Comparison of ENCODE assay signal across 8 mouse cellular contexts in genomic region chr9:21239465-21239848, GRCm38 (mm10). TPM values are rescaled to one million over a fixed set of nuclear protein-coding genes. Genes with fewer than 3 reads are reported as not detected.
DNase-seq lines count a peak whose midpoint lies in the region; ATAC-seq and TF ChIP-seq lines count a peak whose summit lies in the region.

No protein-coding gene starts in this region.

- peak overlapping the region; percentile 95 for H3K9ac ChIP-seq in midbrain, embryonic 12.5 days (replicated peaks)

- peak overlapping the region; percentile 93 for H3K27ac ChIP-seq in kidney, adult 2 months (ENCODE audit: insufficient read depth, low read depth, low read length)
- H3K27ac ChIP-seq in bone marrow, adult 2 months (ENCODE audit: control insufficient read depth, insufficient read depth, low read depth, low read length, poor library complexity), result peak overlapping the region; percentile 98; the same call in 1 of the 2 replicates
- peak overlapping the region; percentile 98; the same call in 1 of the 2 replicates for H3K27ac ChIP-seq in hindbrain, embryonic 10.5 days
- no peak overlapping the region for H3K27ac ChIP-seq in midbrain, embryonic 12.5 days (replicated peaks)

- H3K36me3 ChIP-seq in kidney, adult 2 months (ENCODE audit: control insufficient read depth, insufficient read depth, low read length), result no peaks in the 10 kb centered on the region
- H3K36me3 ChIP-seq in hindbrain, embryonic 10.5 days, result peaks cover 22% of the 10 kb centered on the region
- H3K36me3 ChIP-seq in midbrain, embryonic 12.5 days, result peaks cover 6% of the 10 kb centered on the region

- DNase-seq in kidney, adult 2 months, result no peak
- DNase-seq in kidney, adult 8-10 months, result no peak
- DNase-seq in hindbrain, embryonic 10.5 days (ENCODE audit: low spot score), result no peak
- no peak for DNase-seq in frontal cortex, adult 2 months (ENCODE audit: extremely low spot score in 1 of 2, low spot score in 1 of 2)
- no peak for DNase-seq in adrenal gland, postnatal 25 days
- DNase-seq in adrenal gland, adult 8-10 months, result no peak

- H3K4me2 ChIP-seq in midbrain, embryonic 12.5 days (replicated peaks), result peak overlapping the region; percentile 83

- 0 out of 2 replicates have a peak, but pooled peaks cover 5% of the 10 kb centered on the region for H3K9me3 ChIP-seq in hindbrain, embryonic 10.5 days
- H3K9me3 ChIP-seq in midbrain, embryonic 12.5 days, result no peaks in the 10 kb centered on the region

- peaks cover 18% of the 10 kb centered on the region for H3K4me1 ChIP-seq in kidney, adult 2 months (ENCODE audit: control insufficient read depth, insufficient read depth, low read length)
- H3K4me1 ChIP-seq in bone marrow, adult 2 months (ENCODE audit: control insufficient read depth, insufficient read depth, low read length), result peaks cover 17% of the 10 kb centered on the region
- peaks cover 38% of the 10 kb centered on the region for H3K4me1 ChIP-seq in hindbrain, embryonic 10.5 days (replicated peaks)
- H3K4me1 ChIP-seq in midbrain, embryonic 12.5 days, result peaks cover 27% of the 10 kb centered on the region

- H3K27me3 ChIP-seq in kidney, adult 2 months (replicated peaks; ENCODE audit: control insufficient read depth, insufficient read depth, low read length), result peaks cover 3% of the 10 kb centered on the region; the same call in 1 of the 2 replicates
- peaks cover 48% of the 10 kb centered on the region for H3K27me3 ChIP-seq in hindbrain, embryonic 10.5 days (ENCODE audit: insufficient read depth, poor library complexity, severe bottlenecking)
- H3K27me3 ChIP-seq in midbrain, embryonic 12.5 days, result peaks cover 53% of the 10 kb centered on the region

- TF ChIP-seq POLR2A in kidney, adult 2 months (IDR thresholded peaks at IDR 0.05; ENCODE audit: low read depth, low read length), result no peak
- TF ChIP-seq POLR2A in bone marrow, adult 2 months (IDR thresholded peaks at IDR 0.05; ENCODE audit: borderline replicate concordance, control insufficient read depth, low read depth, low read length), result no peak

- no peak for TF ChIP-seq CTCF in kidney, adult 2 months (conservative IDR thresholded peaks at IDR 0.05; ENCODE audit: insufficient read depth, insufficient read length, low read depth, low read length)
- TF ChIP-seq CTCF in bone marrow, adult 2 months (IDR thresholded peaks at IDR 0.05; ENCODE audit: control insufficient read depth, insufficient read depth, low read length), result no peak

- WGBS in kidney, adult 2 months, result 35% methylated on average over 4 of the region's 4 CpGs
- WGBS in bone marrow, adult 2 months, result 14% methylated on average over 4 of the region's 4 CpGs
- WGBS in hindbrain, embryonic 10.5 days, result 44% methylated on average over 4 of the region's 4 CpGs
- WGBS in midbrain, embryonic 12.5 days, result 37% methylated on average over 4 of the region's 4 CpGs

- no peak for ATAC-seq in midbrain, embryonic 12.5 days (ENCODE audit: low FRiP score, low read depth)

- peak overlapping the region; percentile 91 for H3K4me3 ChIP-seq in kidney, adult 2 months (ENCODE audit: insufficient read depth, low read depth, low read length)
- peak overlapping the region; percentile 67 for H3K4me3 ChIP-seq in bone marrow, adult 2 months (replicated peaks; ENCODE audit: control insufficient read depth, low read depth, low read length)
- peak overlapping the region; percentile 82 for H3K4me3 ChIP-seq in hindbrain, embryonic 10.5 days
- peak overlapping the region; percentile 94 for H3K4me3 ChIP-seq in midbrain, embryonic 12.5 days

RNA-seq across cellular contexts. Expression of gene Keap1, which starts 0.3 kb away (rescaled TPM):
- 42.8 and 52.4 TPM in 2 replicates for polyA plus RNA-seq in kidney, adult 2 months (2012; rRNA removed)
- polyA plus RNA-seq in bone marrow, adult 2 months (2011; ENCODE audit: insufficient read depth, insufficient read length, low replicate concordance, missing spikeins), result 24.7 and 35.1 TPM in 2 replicates
- 46.5 and 50.0 TPM in 2 replicates for polyA plus RNA-seq in hindbrain, embryonic 10.5 days (2016; fragmentation: Nextera tagmentation; extraction: Ambion mirVana)
- polyA plus RNA-seq in midbrain, embryonic 12.5 days (2016; fragmentation: Nextera tagmentation; extraction: Ambion mirVana), result 52.3 and 52.6 TPM in 2 replicates
- polyA plus RNA-seq in frontal cortex, adult 2 months (2012; rRNA removed), result 58.3 and 59.6 TPM in 2 replicates
- total RNA-seq in adrenal gland, postnatal 25 days (2021), result 50.8 and 51.5 TPM in 2 replicates
- 10 to 100 TPM; 50.7 to 62.6 (median 57.4) TPM for total RNA-seq in adrenal gland, adult 8-10 months (2022)

RNA-seq across cellular contexts. Expression of gene S1pr5, which starts 8.8 kb away (rescaled TPM):
- polyA plus RNA-seq in kidney, adult 2 months (2012; rRNA removed), result 0.38 and 0.39 TPM in 2 replicates
- polyA plus RNA-seq in bone marrow, adult 2 months (2011; ENCODE audit: insufficient read depth, insufficient read length, low replicate concordance, missing spikeins), result 0.65 and 1.00 TPM in 2 replicates
- polyA plus RNA-seq in hindbrain, embryonic 10.5 days (2016; fragmentation: Nextera tagmentation; extraction: Ambion mirVana), result 0.20 and 0.35 TPM in 2 replicates
- 0.38 and 0.50 TPM in 2 replicates for polyA plus RNA-seq in midbrain, embryonic 12.5 days (2016; fragmentation: Nextera tagmentation; extraction: Ambion mirVana)
- 9.9 and 13.8 TPM in 2 replicates for polyA plus RNA-seq in frontal cortex, adult 2 months (2012; rRNA removed)
- 0.88 and 1.3 TPM in 2 replicates for total RNA-seq in adrenal gland, postnatal 25 days (2021)
- total RNA-seq in adrenal gland, adult 8-10 months (2022), result under 1 TPM; 0.27 to 0.75 (median 0.46) TPM

RNA-seq across cellular contexts. Expression of gene Atg4d, which starts 25.6 kb away (rescaled TPM):
- 67.0 and 71.9 TPM in 2 replicates for polyA plus RNA-seq in kidney, adult 2 months (2012; rRNA removed)
- polyA plus RNA-seq in bone marrow, adult 2 months (2011; ENCODE audit: insufficient read depth, insufficient read length, low replicate concordance, missing spikeins), result 42.9 and 74.7 TPM in 2 replicates
- 52.3 and 59.4 TPM in 2 replicates for polyA plus RNA-seq in hindbrain, embryonic 10.5 days (2016; fragmentation: Nextera tagmentation; extraction: Ambion mirVana)
- 50.3 and 52.3 TPM in 2 replicates for polyA plus RNA-seq in midbrain, embryonic 12.5 days (2016; fragmentation: Nextera tagmentation; extraction: Ambion mirVana)
- polyA plus RNA-seq in frontal cortex, adult 2 months (2012; rRNA removed), result 36.5 and 40.6 TPM in 2 replicates
- 37.5 and 42.2 TPM in 2 replicates for total RNA-seq in adrenal gland, postnatal 25 days (2021)
- 10 to 100 TPM; 38.7 to 47.3 (median 40.8) TPM for total RNA-seq in adrenal gland, adult 8-10 months (2022)

RNA-seq across cellular contexts. Expression of gene Kri1, which starts 48.3 kb away (rescaled TPM):
- polyA plus RNA-seq in kidney, adult 2 months (2012; rRNA removed), result 14.2 and 15.9 TPM in 2 replicates
- polyA plus RNA-seq in bone marrow, adult 2 months (2011; ENCODE audit: insufficient read depth, insufficient read length, low replicate concordance, missing spikeins), result 50.1 and 105 TPM in 2 replicates
- polyA plus RNA-seq in hindbrain, embryonic 10.5 days (2016; fragmentation: Nextera tagmentation; extraction: Ambion mirVana), result 17.6 and 19.4 TPM in 2 replicates
- polyA plus RNA-seq in midbrain, embryonic 12.5 days (2016; fragmentation: Nextera tagmentation; extraction: Ambion mirVana), result 18.4 and 21.1 TPM in 2 replicates
- 42.5 and 44.6 TPM in 2 replicates for polyA plus RNA-seq in frontal cortex, adult 2 months (2012; rRNA removed)
- total RNA-seq in adrenal gland, postnatal 25 days (2021), result 34.7 and 48.1 TPM in 2 replicates
- 10 to 100 TPM; 33.0 to 52.0 (median 41.8) TPM for total RNA-seq in adrenal gland, adult 8-10 months (2022)

RNA-seq across cellular contexts. Expression of gene Cdkn2d, which starts 51.8 kb away (rescaled TPM):
- polyA plus RNA-seq in kidney, adult 2 months (2012; rRNA removed), result 20.2 and 24.1 TPM in 2 replicates
- 84.1 and 99.0 TPM in 2 replicates for polyA plus RNA-seq in bone marrow, adult 2 months (2011; ENCODE audit: insufficient read depth, insufficient read length, low replicate concordance, missing spikeins)
- polyA plus RNA-seq in hindbrain, embryonic 10.5 days (2016; fragmentation: Nextera tagmentation; extraction: Ambion mirVana), result 58.4 and 73.5 TPM in 2 replicates
- polyA plus RNA-seq in midbrain, embryonic 12.5 days (2016; fragmentation: Nextera tagmentation; extraction: Ambion mirVana), result 63.6 and 72.1 TPM in 2 replicates
- polyA plus RNA-seq in frontal cortex, adult 2 months (2012; rRNA removed), result 65.2 and 66.2 TPM in 2 replicates
- 13.5 and 19.9 TPM in 2 replicates for total RNA-seq in adrenal gland, postnatal 25 days (2021)
- total RNA-seq in adrenal gland, adult 8-10 months (2022), result 10 to 100 TPM; 11.9 to 24.1 (median 18.5) TPM
